Mouse (Mus musculus): Measurements from ENCODE around the gene Sh2d1b1. TPM values are rescaled to one million over a fixed set of nuclear protein-coding genes. Genes with fewer than 3 reads are reported as not detected.

Gene Sh2d1b1
- total and polyA plus RNA-seq, 3 experiments = 1.9 to 13.9 (median 9.7) TPM

- H3K9me3 ChIP-seq (replicated peaks; ENCODE audit: low read length) = peaks cover under 1% of the 10 kb centered on the region
- H3K79me2 ChIP-seq (replicated peaks; ENCODE audit: control insufficient read depth, extremely low read depth, insufficient read depth, poor library complexity, severe bottlenecking) = no peaks in the 10 kb centered on the region
- dilution Hi-C loops (cut with MboI; ENCODE audit: extremely low pct_ligation_motif_present, extremely low pct_unique_long_range_greater_than_20kb, low sequenced_read_pairs) (no loop called here), in situ Hi-C loops (cut with MboI; ENCODE audit: low pct_ligation_motif_present, low pct_unique_long_range_greater_than_20kb, low sequenced_read_pairs) (loop anchor here (10.0 kb wide), 1 partner anchor 70 kb away; no protein-coding TSS in a partner anchor)
- H3K9ac ChIP-seq (ENCODE audit: insufficient read depth, low read depth) = no peak overlapping the region
- no peak overlapping the region for H3K4me3 ChIP-seq (replicated peaks in 1 of 3; ENCODE audit: low read depth in 2 of 3, low read length in 2 of 3, poor library complexity in 1 of 3)
- H3K4me2 ChIP-seq (ENCODE audit: insufficient read depth, low read depth, poor library complexity, severe bottlenecking) = no peak overlapping the region
- H3K36me3 ChIP-seq (replicated peaks in 1 of 2; ENCODE audit: control insufficient read depth in 1 of 2, insufficient read depth in 1 of 2, low read length in 1 of 2) = no peaks in the 10 kb centered on the region
- DNase-seq (ENCODE audit: extremely low read depth) = no peak
- TF ChIP-seq MXI1 (IDR thresholded peaks at IDR 0.05; ENCODE audit: low read depth, low read length) = no peak
- no peak overlapping the region for H3K27ac ChIP-seq (ENCODE audit: insufficient read depth, low read depth)
- peaks cover 0 to 9% of the 10 kb centered on the region in 2 experiments; a peak in 2 of 4 replicates for H3K4me1 ChIP-seq (ENCODE audit: control insufficient read depth in 1 of 2, insufficient read depth in 2 of 2)
- peaks cover 8% of the 10 kb centered on the region for H3K27me3 ChIP-seq (replicated peaks)
Observed at GRCm38 (mm10) chr1:170294786-170295570, 17.9 kb downstream of the Sh2d1b1 start.

GRCm38 (mm10) chr1:170299496-170299895 is 22.4 kb downstream of the Sh2d1b1 start:
- Histone ChIP-seq H3K79me2 (replicated peaks; ENCODE audit: control insufficient read depth, extremely low read depth, insufficient read depth, poor library complexity, severe bottlenecking) (no peaks in the 10 kb centered on the region), H3K27me3 (replicated peaks) (peaks cover 8% of the 10 kb centered on the region), H3K4me3 (replicated peaks in 1 of 3; ENCODE audit: low read depth in 2 of 3, low read length in 2 of 3, poor library complexity in 1 of 3) (no peak overlapping the region), H3K4me1 (ENCODE audit: control insufficient read depth in 1 of 2, insufficient read depth in 2 of 2) (peaks cover 0 to 10% of the 10 kb centered on the region in 2 experiments; a peak in 2 of 4 replicates), H3K27ac (ENCODE audit: insufficient read depth, low read depth) (no peak overlapping the region), H3K9ac (ENCODE audit: insufficient read depth, low read depth) (no peak overlapping the region), H3K9me3 (replicated peaks; ENCODE audit: low read length) (no peaks in the 10 kb centered on the region), H3K4me2 (ENCODE audit: insufficient read depth, low read depth, poor library complexity, severe bottlenecking) (no peak overlapping the region), H3K36me3 (replicated peaks in 1 of 2; ENCODE audit: control insufficient read depth in 1 of 2, insufficient read depth in 1 of 2, low read length in 1 of 2) (no peaks in the 10 kb centered on the region)
- DNase-seq (ENCODE audit: extremely low read depth) = no peak
- dilution Hi-C loops (cut with MboI; ENCODE audit: extremely low pct_ligation_motif_present, extremely low pct_unique_long_range_greater_than_20kb, low sequenced_read_pairs) (no loop called here), in situ Hi-C loops (cut with MboI; ENCODE audit: low pct_ligation_motif_present, low pct_unique_long_range_greater_than_20kb, low sequenced_read_pairs) (loop anchor here (10.0 kb wide), 1 partner anchor 75 kb away; no protein-coding TSS in a partner anchor)
- TF ChIP-seq MAZ (IDR thresholded peaks at IDR 0.05; ENCODE audit: low read depth, low read length) = no peak
- no peak for TF ChIP-seq MAFK (IDR thresholded peaks at IDR 0.05; ENCODE audit: insufficient replicate concordance, low read length)
- no peak for TF ChIP-seq USF1 (IDR thresholded peaks at IDR 0.05; ENCODE audit: low read depth, low read length)

- Histone ChIP-seq H3K27me3 (replicated peaks) (peaks cover 8% of the 10 kb centered on the region), H3K9ac (ENCODE audit: insufficient read depth, low read depth) (no peak overlapping the region), H3K79me2 (replicated peaks; ENCODE audit: control insufficient read depth, extremely low read depth, insufficient read depth, poor library complexity, severe bottlenecking) (no peaks in the 10 kb centered on the region), H3K36me3 (replicated peaks in 1 of 2; ENCODE audit: control insufficient read depth in 1 of 2, insufficient read depth in 1 of 2, low read length in 1 of 2) (no peaks in the 10 kb centered on the region), H3K4me1 (ENCODE audit: control insufficient read depth in 1 of 2, insufficient read depth in 2 of 2) (peaks cover 0 to 10% of the 10 kb centered on the region in 2 experiments; a peak in 2 of 4 replicates), H3K27ac (ENCODE audit: insufficient read depth, low read depth) (no peak overlapping the region), H3K4me2 (ENCODE audit: insufficient read depth, low read depth, poor library complexity, severe bottlenecking) (no peak overlapping the region), H3K4me3 (replicated peaks in 1 of 3; ENCODE audit: low read depth in 2 of 3, low read length in 2 of 3, poor library complexity in 1 of 3) (no peak overlapping the region), H3K9me3 (replicated peaks; ENCODE audit: low read length) (no peaks in the 10 kb centered on the region)
- no peak for DNase-seq (ENCODE audit: extremely low read depth)
- dilution Hi-C loops (cut with MboI; ENCODE audit: extremely low pct_ligation_motif_present, extremely low pct_unique_long_range_greater_than_20kb, low sequenced_read_pairs) = no loop called here
- TF ChIP-seq ZNF384 (IDR thresholded peaks at IDR 0.05; ENCODE audit: low read depth, low read length) (no peak), RCOR1 (conservative IDR thresholded peaks at IDR 0.05; ENCODE audit: low read depth, low read length) (no peak), ZMIZ1 (IDR thresholded peaks at IDR 0.05; ENCODE audit: low read depth, low read length) (no peak), CTCF (conservative IDR thresholded peaks at IDR 0.05 in 1 of 2, IDR thresholded peaks at IDR 0.05 in 1 of 2; ENCODE audit: low read depth in 2 of 2, low read length in 2 of 2) (no peak)
- in situ Hi-C loops (cut with MboI; ENCODE audit: low pct_ligation_motif_present, low pct_unique_long_range_greater_than_20kb, low sequenced_read_pairs) = loop anchor here (25.0 kb wide), 1 partner anchor 311 kb away; no protein-coding TSS in a partner anchor
Observed at GRCm38 (mm10) chr1:170301686-170302085, 24.6 kb downstream of the Sh2d1b1 start.

Measured in CH12.LX (cell line).